Mouse (Mus musculus): ENCODE measurements around the gene Scn2a. TPM values are rescaled to one million over a fixed set of nuclear protein-coding genes. Genes with fewer than 3 reads are reported as not detected.
A peak's percentile ranks its signal among the peaks of the same experiment; 100 is the strongest.
"Not testable (repeated sequence)": the region's sequence is repeated elsewhere in the genome, so short reads cannot be mapped to it uniquely, and the experiment has no call there.

Gene Scn2a
- polyA plus RNA-seq, 1 experiment from 2014 or later, result 0.36 TPM

- H3K4me3 ChIP-seq (replicated peaks), result no peak overlapping the region
- no peak for DNase-seq
- WGBS (ENCODE audit: insufficient replicate concordance), result 76% methylated on average over 3 of the region's 3 CpGs
Measured at GRCm38 (mm10) chr2:65701175-65701574, 80.6 kb downstream of the Scn2a start.

GRCm38 (mm10) chr2:65722219-65722800, 101.7 kb downstream of the Scn2a start:
- no peak for DNase-seq
- Histone ChIP-seq H3K4me3 (replicated peaks) (no peak overlapping the region), H3K27ac (no peak overlapping the region), H3K27me3 (no peaks in the 10 kb centered on the region), H3K9me3 (replicated peaks) (no peaks in the 10 kb centered on the region), H3K4me1 (replicated peaks) (no peaks in the 10 kb centered on the region), H3K4me2 (no peak overlapping the region), H3K9ac (no peak overlapping the region), H3K36me3 (no peaks in the 10 kb centered on the region)
- ATAC-seq (ENCODE audit: low read depth), result no peak
- whole genome bisulfite sequencing (ENCODE audit: insufficient replicate concordance), result 76% methylated on average over 6 of the region's 6 CpGs

More at GRCm38 (mm10) chr2:65701175-65701574, 80.6 kb downstream of the Scn2a start:
- Histone ChIP-seq H3K36me3 (no peaks in the 10 kb centered on the region), H3K27me3 (no peaks in the 10 kb centered on the region), H3K4me2 (no peak overlapping the region), H3K9ac (no peak overlapping the region), H3K4me1 (replicated peaks) (no peaks in the 10 kb centered on the region), H3K27ac (no peak overlapping the region), H3K9me3 (replicated peaks) (no peaks in the 10 kb centered on the region)
- ATAC-seq (ENCODE audit: low read depth), result no peak

- no peaks in the 10 kb centered on the region for H3K9me3 ChIP-seq (replicated peaks)
- no peak overlapping the region for H3K4me2 ChIP-seq
- DNase-seq (no peak), ATAC-seq (ENCODE audit: low read depth) (no peak)
- no peak overlapping the region for H3K4me3 ChIP-seq (replicated peaks)
- no peaks in the 10 kb centered on the region for H3K36me3 ChIP-seq
- no peak overlapping the region for H3K9ac ChIP-seq
- WGBS (ENCODE audit: insufficient replicate concordance), result 68% methylated on average over 5 of the region's 5 CpGs
- H3K27ac ChIP-seq, result no peak overlapping the region
- H3K27me3 ChIP-seq, result no peaks in the 10 kb centered on the region
- H3K4me1 ChIP-seq (replicated peaks), result no peaks in the 10 kb centered on the region
Measured at GRCm38 (mm10) chr2:65745400-65745799, 124.8 kb downstream of the Scn2a start.

GRCm38 (mm10) chr2:65782442-65782841, 161.9 kb downstream of the Scn2a start:
- 70% methylated on average over 7 of the region's 7 CpGs for WGBS (ENCODE audit: insufficient replicate concordance)
- Histone ChIP-seq H3K27ac (no peak overlapping the region), H3K36me3 (no peaks in the 10 kb centered on the region), H3K9ac (no peak overlapping the region), H3K4me3 (replicated peaks) (no peak overlapping the region), H3K27me3 (no peaks in the 10 kb centered on the region), H3K4me1 (replicated peaks) (no peaks in the 10 kb centered on the region), H3K4me2 (no peak overlapping the region), H3K9me3 (replicated peaks) (no peaks in the 10 kb centered on the region)
- no peak for ATAC-seq (ENCODE audit: low read depth)
- no peak for DNase-seq

- DNase-seq (no peak), ATAC-seq (ENCODE audit: low read depth) (no peak)
- Histone ChIP-seq H3K36me3 (no peaks in the 10 kb centered on the region), H3K4me1 (replicated peaks) (no peaks in the 10 kb centered on the region), H3K27ac (no peak overlapping the region), H3K4me3 (replicated peaks) (no peak overlapping the region), H3K27me3 (no peaks in the 10 kb centered on the region), H3K9me3 (replicated peaks) (no peaks in the 10 kb centered on the region), H3K9ac (no peak overlapping the region), H3K4me2 (no peak overlapping the region)
- 51% methylated on average over 2 of the region's 2 CpGs for WGBS (ENCODE audit: insufficient replicate concordance)
Measured at GRCm38 (mm10) chr2:65783392-65783791, 162.8 kb downstream of the Scn2a start.

- H3K27me3 ChIP-seq, result no peaks in the 10 kb centered on the region
- 17% methylated on average over 3 of the region's 3 CpGs for WGBS (ENCODE audit: insufficient replicate concordance)
- no peaks in the 10 kb centered on the region for H3K4me1 ChIP-seq (replicated peaks)
- no peak overlapping the region for H3K4me3 ChIP-seq (replicated peaks)
- peaks cover 22% of the 10 kb centered on the region for H3K9me3 ChIP-seq (replicated peaks)
- DNase-seq (no peak), ATAC-seq (ENCODE audit: low read depth) (no peak)
- no peak overlapping the region for H3K27ac ChIP-seq
- H3K9ac ChIP-seq, result no peak overlapping the region
- H3K4me2 ChIP-seq, result peak overlapping the region; percentile 17; the same call in 1 of the 2 replicates
- no peaks in the 10 kb centered on the region for H3K36me3 ChIP-seq
Measured at GRCm38 (mm10) chr2:65792516-65792915, 171.9 kb downstream of the Scn2a start.

GRCm38 (mm10) chr2:65793593-65793992, 173.0 kb downstream of the Scn2a start:
- no peak for DNase-seq
- peak overlapping the region; percentile 29 for H3K27ac ChIP-seq
- 70% methylated on average over 2 of the region's 2 CpGs for WGBS (ENCODE audit: insufficient replicate concordance)
- peaks cover 22% of the 10 kb centered on the region for H3K9me3 ChIP-seq (replicated peaks)
- ATAC-seq (ENCODE audit: low read depth), result no peak
- no peak overlapping the region for H3K4me3 ChIP-seq (replicated peaks)
- 0 out of 2 replicates have a peak, but pooled peaks cover 3% of the 10 kb centered on the region for H3K4me1 ChIP-seq (replicated peaks)
- no peak overlapping the region for H3K9ac ChIP-seq
- no peak overlapping the region for H3K4me2 ChIP-seq
- no peaks in the 10 kb centered on the region for H3K36me3 ChIP-seq
- H3K27me3 ChIP-seq, result no peaks in the 10 kb centered on the region

- peak; percentile 99 for ATAC-seq (ENCODE audit: low read depth)
- Histone ChIP-seq H3K4me1 (replicated peaks) (peaks cover 48% of the 10 kb centered on the region), H3K36me3 (no peaks in the 10 kb centered on the region), H3K4me2 (peak overlapping the region; percentile 61), H3K9ac (peak overlapping the region; percentile 68), H3K27me3 (no peaks in the 10 kb centered on the region), H3K27ac (peak overlapping the region; percentile 93), H3K4me3 (replicated peaks) (peak overlapping the region; percentile 27; the same call in 1 of the 2 replicates), H3K9me3 (replicated peaks) (peaks cover 8% of the 10 kb centered on the region)
- peak; percentile 83 for DNase-seq
- 40% methylated on average over 1 of the region's 1 CpGs for WGBS (ENCODE audit: insufficient replicate concordance)
Measured at GRCm38 (mm10) chr2:65801054-65801709, 180.6 kb downstream of the Scn2a start.

- ATAC-seq (ENCODE audit: low read depth), result peak; percentile 81
- no peaks in the 10 kb centered on the region for H3K27me3 ChIP-seq
- H3K9ac ChIP-seq, result no peak overlapping the region
- H3K9me3 ChIP-seq (replicated peaks), result no peaks in the 10 kb centered on the region
- peak overlapping the region; percentile 16; the same call in 1 of the 2 replicates for H3K27ac ChIP-seq
- peaks cover 29% of the 10 kb centered on the region for H3K4me1 ChIP-seq (replicated peaks)
- no peak overlapping the region for H3K4me2 ChIP-seq
- no peak overlapping the region for H3K4me3 ChIP-seq (replicated peaks)
- DNase-seq, result no peak
- WGBS (ENCODE audit: insufficient replicate concordance), result 78% methylated on average over 6 of the region's 6 CpGs
- no peaks in the 10 kb centered on the region for H3K36me3 ChIP-seq
Measured at GRCm38 (mm10) chr2:65806556-65806955, 186.0 kb downstream of the Scn2a start.

GRCm38 (mm10) chr2:65811203-65811602, 190.6 kb downstream of the Scn2a start:
- H3K27me3 ChIP-seq; H3K36me3 ChIP-seq; H3K4me1 ChIP-seq (replicated peaks); ATAC-seq (ENCODE audit: low read depth); DNase-seq; H3K4me3 ChIP-seq (replicated peaks); H3K27ac ChIP-seq; H3K4me2 ChIP-seq; H3K9me3 ChIP-seq (replicated peaks); H3K9ac ChIP-seq: not testable (repeated sequence)
- WGBS (ENCODE audit: insufficient replicate concordance), result 86% methylated on average over 6 of the region's 6 CpGs

Data from liver, embryonic 13.5 days (tissue).